Mouse (Mus musculus): ENCODE results near the gene Nrxn1.

The Nrxn1 gene

GRCm38 (mm10) chr17:91093042-91093080 lies at the start of gene Nrxn1:
TSS of gene Nrxn1 (minus strand) at chr17:91093071.
- no peak for DNase-seq

- DNase-seq = no peak
Measured at GRCm38 (mm10) chr17:91136859-91137258, 44.0 kb upstream of the Nrxn1 start.

- no peak for DNase-seq
Measured at GRCm38 (mm10) chr17:91112880-91113628, 20.2 kb upstream of the Nrxn1 start.

GRCm38 (mm10) chr17:91112085-91112484 lies 19.2 kb upstream of the Nrxn1 start:
- no peak for DNase-seq

GRCm38 (mm10) chr17:91093081-91093875 lies 407 bp upstream of the Nrxn1 start:
- DNase-seq = peak in 1 of 2 experiments; percentile 57

GRCm38 (mm10) chr17:91092421-91093041 lies 340 bp downstream of the Nrxn1 start:
- DNase-seq = peak; percentile 82 to 83

GRCm38 (mm10) chr17:91090631-91091030 lies 2.2 kb downstream of the Nrxn1 start:
- peak in 1 of 2 experiments; percentile 19 for DNase-seq

GRCm38 (mm10) chr17:91088991-91089390 lies 3.9 kb downstream of the Nrxn1 start:
- DNase-seq = peak in 1 of 2 experiments; percentile 22

- DNase-seq = peak in 1 of 2 experiments; percentile 24
Measured at GRCm38 (mm10) chr17:91088037-91088715, 4.7 kb downstream of the Nrxn1 start.

GRCm38 (mm10) chr17:91086412-91086811 lies 6.5 kb downstream of the Nrxn1 start:
- DNase-seq = no peak

GRCm38 (mm10) chr17:91085416-91085815 lies 7.5 kb downstream of the Nrxn1 start:
- DNase-seq = no peak

- DNase-seq = no peak
Measured at GRCm38 (mm10) chr17:91079096-91079495, 13.8 kb downstream of the Nrxn1 start.

GRCm38 (mm10) chr17:91074780-91075179 lies 18.1 kb downstream of the Nrxn1 start:
- DNase-seq = no peak

- no peak for DNase-seq
Measured at GRCm38 (mm10) chr17:91033466-91033865, 59.4 kb downstream of the Nrxn1 start.

GRCm38 (mm10) chr17:91025061-91025623 lies 67.7 kb downstream of the Nrxn1 start:
- DNase-seq = no peak

- DNase-seq = no peak
Measured at GRCm38 (mm10) chr17:91007385-91008089, 85.3 kb downstream of the Nrxn1 start.

- no peak for DNase-seq
Measured at GRCm38 (mm10) chr17:91000389-91000788, 92.5 kb downstream of the Nrxn1 start.

GRCm38 (mm10) chr17:90999667-91000154 lies 93.2 kb downstream of the Nrxn1 start:
- DNase-seq = peak; percentile 56 to 65

GRCm38 (mm10) chr17:90997714-90998113 lies 95.2 kb downstream of the Nrxn1 start:
- no peak for DNase-seq

- no peak for DNase-seq
Measured at GRCm38 (mm10) chr17:90995436-90995835, 97.4 kb downstream of the Nrxn1 start.

- no peak for DNase-seq
Measured at GRCm38 (mm10) chr17:90994247-90994646, 98.6 kb downstream of the Nrxn1 start.

GRCm38 (mm10) chr17:90990747-90991146 lies 102.1 kb downstream of the Nrxn1 start:
- no peak for DNase-seq

Measured in cerebellum, postnatal 36 days (tissue).